Mouse (Mus musculus): ENCODE data around the gene Lrmda.

Lrmda gene

GRCm38 (mm10) chr14:22413220-22413619 is 393.7 kb downstream of the Lrmda start:
- DNase-seq (ENCODE audit: low spot score) = no peak

- DNase-seq (ENCODE audit: low spot score) = no peak
Observed at GRCm38 (mm10) chr14:22417706-22418105, 398.2 kb downstream of the Lrmda start.

GRCm38 (mm10) chr14:22421668-22422067 is 402.2 kb downstream of the Lrmda start:
- no peak for DNase-seq (ENCODE audit: low spot score)

GRCm38 (mm10) chr14:22425018-22425534 is 405.6 kb downstream of the Lrmda start:
- no peak for DNase-seq (ENCODE audit: low spot score)

GRCm38 (mm10) chr14:22435441-22435840 is 415.9 kb downstream of the Lrmda start:
- no peak for DNase-seq (ENCODE audit: low spot score)

GRCm38 (mm10) chr14:22435860-22436377 is 416.4 kb downstream of the Lrmda start:
- DNase-seq (ENCODE audit: low spot score) = no peak

- DNase-seq (ENCODE audit: low spot score) = peak; percentile 67
Observed at GRCm38 (mm10) chr14:22440341-22440999, 421.0 kb downstream of the Lrmda start.

GRCm38 (mm10) chr14:22441859-22442447 is 422.4 kb downstream of the Lrmda start:
- no peak for DNase-seq (ENCODE audit: low spot score)

- no peak for DNase-seq (ENCODE audit: low spot score)
Observed at GRCm38 (mm10) chr14:22442719-22443118, 423.2 kb downstream of the Lrmda start.

GRCm38 (mm10) chr14:22444541-22444940 is 425.0 kb downstream of the Lrmda start:
- DNase-seq (ENCODE audit: low spot score) = no peak

- no peak for DNase-seq (ENCODE audit: low spot score)
Observed at GRCm38 (mm10) chr14:22445161-22445821, 425.8 kb downstream of the Lrmda start.

GRCm38 (mm10) chr14:22445841-22446570 is 426.5 kb downstream of the Lrmda start:
- no peak for DNase-seq (ENCODE audit: low spot score)

GRCm38 (mm10) chr14:22451603-22452002 is 432.1 kb downstream of the Lrmda start:
- no peak for DNase-seq (ENCODE audit: low spot score)

GRCm38 (mm10) chr14:22464314-22464713 is 444.8 kb downstream of the Lrmda start:
- DNase-seq (ENCODE audit: low spot score) = no peak

GRCm38 (mm10) chr14:22471041-22471440 is 451.5 kb downstream of the Lrmda start:
- no peak for DNase-seq (ENCODE audit: low spot score)

- DNase-seq (ENCODE audit: low spot score) = peak; percentile 17
Observed at GRCm38 (mm10) chr14:22473451-22473850, 453.9 kb downstream of the Lrmda start.

GRCm38 (mm10) chr14:22473991-22474390 is 454.5 kb downstream of the Lrmda start:
- no peak for DNase-seq (ENCODE audit: low spot score)

- no peak for DNase-seq (ENCODE audit: low spot score)
Observed at GRCm38 (mm10) chr14:22493326-22493725, 473.8 kb downstream of the Lrmda start.

GRCm38 (mm10) chr14:22494290-22494689 is 474.8 kb downstream of the Lrmda start:
- DNase-seq (ENCODE audit: low spot score) = peak; percentile 28

GRCm38 (mm10) chr14:22494866-22495265 is 475.4 kb downstream of the Lrmda start:
- peak; percentile 80 for DNase-seq (ENCODE audit: low spot score)

GRCm38 (mm10) chr14:22495286-22495685 is 475.8 kb downstream of the Lrmda start:
- DNase-seq (ENCODE audit: low spot score) = peak; percentile 59

GRCm38 (mm10) chr14:22497636-22498131 is 478.2 kb downstream of the Lrmda start:
- DNase-seq (ENCODE audit: low spot score) = no peak
